Mouse (Mus musculus) liver, embryonic 14.5 days (tissue): Measurements from ENCODE around the gene Hmgb1.

Experiments used
- CTCF ChIP-seq: IDR thresholded peaks from 2 replicates; pipeline ENCODE4 v1.5.1; 2016; ENCODE audit warnings: antibody characterized with exemption, low read depth, control low read depth
- EP300 ChIP-seq: IDR thresholded peaks from 2 replicates; pipeline ENCODE4 v1.6.1; 2016; ENCODE audit warnings: antibody characterized with exemption, low read depth

DNA sequence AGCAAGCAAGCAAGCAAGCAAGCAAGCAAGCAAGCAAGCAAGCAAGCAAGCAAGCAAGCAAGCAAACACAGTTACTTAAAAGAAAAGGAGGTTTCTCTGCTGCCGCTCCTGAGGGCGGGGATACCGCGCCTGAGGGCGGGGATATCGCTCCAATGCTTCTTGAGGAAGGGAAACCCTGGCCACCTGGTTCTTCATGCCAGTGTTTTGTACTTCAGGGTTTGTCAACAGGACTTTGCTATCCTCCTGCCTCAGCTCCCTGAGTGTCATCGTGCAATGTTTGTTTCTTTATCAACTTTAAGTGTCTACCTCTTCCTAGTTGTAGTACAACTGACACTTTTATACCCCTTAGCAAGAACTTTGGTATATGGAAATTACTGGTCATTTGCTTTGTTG is 104.5 kb downstream of the Hmgb1 start:
- no peak for TF ChIP-seq CTCF
- TF ChIP-seq EP300: no peak
